Mouse (Mus musculus): ENCODE measurements around the gene Usf3. TPM values are rescaled to one million over a fixed set of nuclear protein-coding genes. Genes with fewer than 3 reads are reported as not detected.

The Usf3 gene
- total and polyA plus RNA-seq, 2 experiments from 2014 or later: 2.3 to 14.5 TPM

GRCm38 (mm10) chr16:44268541-44269215 lies 95.6 kb downstream of the Usf3 start:
- TF ChIP-seq CTCF (IDR thresholded peaks at IDR 0.05; ENCODE audit: low read depth): no peak
- H3K27me3 ChIP-seq (ENCODE audit: insufficient read depth, low read length): no peaks in the 10 kb centered on the region
- H3K9ac ChIP-seq: no peak overlapping the region
- H3K4me2 ChIP-seq (ENCODE audit: low read depth): no peak overlapping the region
- 86% methylated on average over 7 of the region's 7 CpGs for WGBS
- H3K4me3 ChIP-seq (ENCODE audit: low read depth, low read length): no peak overlapping the region
- no peak overlapping the region for H3K27ac ChIP-seq (ENCODE audit: low read depth, low read length)
- no peaks in the 10 kb centered on the region for H3K4me1 ChIP-seq (ENCODE audit: insufficient read depth)
- H3K36me3 ChIP-seq (ENCODE audit: insufficient read depth): no peaks in the 10 kb centered on the region
- no peak for DNase-seq
- H3K9me3 ChIP-seq (ENCODE audit: low read length): no peaks in the 10 kb centered on the region
- ATAC-seq: 0 out of 2 replicates have a peak, but pooled peaks have one; percentile 10

- DNase-seq (no peak), ATAC-seq (no peak)
- no peaks in the 10 kb centered on the region for H3K36me3 ChIP-seq (ENCODE audit: insufficient read depth)
- H3K27ac ChIP-seq (ENCODE audit: low read depth, low read length): no peak overlapping the region
- no peak overlapping the region for H3K4me2 ChIP-seq (ENCODE audit: low read depth)
- no peaks in the 10 kb centered on the region for H3K4me1 ChIP-seq (ENCODE audit: insufficient read depth)
- WGBS: 73% methylated on average over 6 of the region's 6 CpGs
- no peaks in the 10 kb centered on the region for H3K27me3 ChIP-seq (ENCODE audit: insufficient read depth, low read length)
- H3K9me3 ChIP-seq (ENCODE audit: low read length): no peaks in the 10 kb centered on the region
- TF ChIP-seq CTCF (IDR thresholded peaks at IDR 0.05; ENCODE audit: low read depth): no peak
- no peak overlapping the region for H3K4me3 ChIP-seq (ENCODE audit: low read depth, low read length)
- H3K9ac ChIP-seq: no peak overlapping the region
These were observed 96.5 kb downstream of the Usf3 start for GRCm38 (mm10) chr16:44269578-44269977.

- H3K36me3 ChIP-seq (ENCODE audit: insufficient read depth): no peaks in the 10 kb centered on the region
- no peak for ATAC-seq
These were observed 97.6 kb downstream of the Usf3 start for GRCm38 (mm10) chr16:44270606-44271005.

GRCm38 (mm10) chr16:44271371-44272038 lies 98.5 kb downstream of the Usf3 start:
- Histone ChIP-seq H3K4me1 (ENCODE audit: insufficient read depth) (no peaks in the 10 kb centered on the region), H3K36me3 (ENCODE audit: insufficient read depth) (no peaks in the 10 kb centered on the region), H3K9me3 (ENCODE audit: low read length) (no peaks in the 10 kb centered on the region), H3K9ac (no peak overlapping the region), H3K4me3 (ENCODE audit: low read depth, low read length) (no peak overlapping the region), H3K27me3 (ENCODE audit: insufficient read depth, low read length) (no peaks in the 10 kb centered on the region), H3K4me2 (ENCODE audit: low read depth) (no peak overlapping the region), H3K27ac (ENCODE audit: low read depth, low read length) (no peak overlapping the region)
- DNase-seq (no peak), ATAC-seq (no peak)
- TF ChIP-seq CTCF (IDR thresholded peaks at IDR 0.05; ENCODE audit: low read depth): no peak
- 81% methylated on average over 9 of the region's 9 CpGs for WGBS

More at GRCm38 (mm10) chr16:44270606-44271005, 97.6 kb downstream of the Usf3 start:
- H3K9ac ChIP-seq: no peak overlapping the region
- WGBS: 87% methylated on average over 5 of the region's 5 CpGs
- no peak for TF ChIP-seq CTCF (IDR thresholded peaks at IDR 0.05; ENCODE audit: low read depth)
- DNase-seq: no peak
- H3K4me2 ChIP-seq (ENCODE audit: low read depth): no peak overlapping the region
- H3K9me3 ChIP-seq (ENCODE audit: low read length): no peaks in the 10 kb centered on the region
- no peaks in the 10 kb centered on the region for H3K27me3 ChIP-seq (ENCODE audit: insufficient read depth, low read length)
- H3K27ac ChIP-seq (ENCODE audit: low read depth, low read length): no peak overlapping the region
- H3K4me1 ChIP-seq (ENCODE audit: insufficient read depth): no peaks in the 10 kb centered on the region
- H3K4me3 ChIP-seq (ENCODE audit: low read depth, low read length): no peak overlapping the region

Other genes with a start within 250 kb of the Usf3 start
- 32.5 and 32.8 TPM in 2 replicates for gene Qtrt2, start 246.4 kb upstream of the Usf3 start, total RNA-seq (2014; rRNA removed)
- 9.6 and 11.7 TPM in 2 replicates for gene Qtrt2, start 246.4 kb upstream of the Usf3 start, polyA plus RNA-seq (2015; fragmentation: Nextera tagmentation; extraction: Ambion mirVana)
- gene Zdhhc23, start 193.5 kb upstream of the Usf3 start, total RNA-seq (2014; rRNA removed): 9.0 and 10.8 TPM in 2 replicates
- 2.9 and 5.4 TPM in 2 replicates for gene Zdhhc23, start 193.5 kb upstream of the Usf3 start, polyA plus RNA-seq (2015; fragmentation: Nextera tagmentation; extraction: Ambion mirVana)
- gene Gramd1c, start 109.9 kb upstream of the Usf3 start, total RNA-seq (2014; rRNA removed): 2.7 and 4.4 TPM in 2 replicates
- 0.93 and 2.1 TPM in 2 replicates for gene Gramd1c, start 109.9 kb upstream of the Usf3 start, polyA plus RNA-seq (2015; fragmentation: Nextera tagmentation; extraction: Ambion mirVana)
- 192 TPM in 2 replicates for gene Atp6v1a, start 33.5 kb upstream of the Usf3 start, total RNA-seq (2014; rRNA removed)
- 132 and 149 TPM in 2 replicates for gene Atp6v1a, start 33.5 kb upstream of the Usf3 start, polyA plus RNA-seq (2015; fragmentation: Nextera tagmentation; extraction: Ambion mirVana)
- gene Naa50, start 33.4 kb upstream of the Usf3 start, total RNA-seq (2014; rRNA removed): 16.2 and 19.8 TPM in 2 replicates
- gene Naa50, start 33.4 kb upstream of the Usf3 start, polyA plus RNA-seq (2015; fragmentation: Nextera tagmentation; extraction: Ambion mirVana): 43.4 and 51.6 TPM in 2 replicates
- 13.4 and 22.0 TPM in 2 replicates for gene Sidt1, start 159.9 kb downstream of the Usf3 start, total RNA-seq (2014; rRNA removed)
- 10.0 and 12.7 TPM in 2 replicates for gene Sidt1, start 159.9 kb downstream of the Usf3 start, polyA plus RNA-seq (2015; fragmentation: Nextera tagmentation; extraction: Ambion mirVana)
- 13.2 and 14.5 TPM in 2 replicates for gene Spice1, start 173.9 kb downstream of the Usf3 start, total RNA-seq (2014; rRNA removed)
- gene Spice1, start 173.9 kb downstream of the Usf3 start, polyA plus RNA-seq (2015; fragmentation: Nextera tagmentation; extraction: Ambion mirVana): 7.1 and 12.0 TPM in 2 replicates
- gene Cfap44, start 221.6 kb downstream of the Usf3 start, total RNA-seq (2014; rRNA removed): 5.6 and 9.6 TPM in 2 replicates
- gene Cfap44, start 221.6 kb downstream of the Usf3 start, polyA plus RNA-seq (2015; fragmentation: Nextera tagmentation; extraction: Ambion mirVana): 1.2 and 2.5 TPM in 2 replicates